Mouse (Mus musculus): ENCODE data around the gene Itgal. TPM values are rescaled to one million over a fixed set of nuclear protein-coding genes. Genes with fewer than 3 reads are reported as not detected.
"Not testable (repeated sequence)": the region's sequence is repeated elsewhere in the genome, so short reads cannot be mapped to it uniquely, and the experiment has no call there.

Itgal gene
- total RNA-seq, 2 experiments from 2014 or later = 0.27 to 0.79 TPM

GRCm38 (mm10) chr7:127335604-127336003, 39.5 kb downstream of the Itgal start:
- intact Hi-C loops (cut with DNase I) = no loop called here
- DNase-seq = no peak

- intact Hi-C loops (cut with DNase I) = no loop called here
- DNase-seq = no peak
Measured at GRCm38 (mm10) chr7:127337636-127338035, 41.6 kb downstream of the Itgal start.

GRCm38 (mm10) chr7:127341356-127341755, 45.3 kb downstream of the Itgal start:
- intact Hi-C loops (cut with DNase I) = loop anchor here (5.0 kb wide), 1 partner anchor 74 kb away; no protein-coding TSS in a partner anchor
- no peak for DNase-seq

DNA sequence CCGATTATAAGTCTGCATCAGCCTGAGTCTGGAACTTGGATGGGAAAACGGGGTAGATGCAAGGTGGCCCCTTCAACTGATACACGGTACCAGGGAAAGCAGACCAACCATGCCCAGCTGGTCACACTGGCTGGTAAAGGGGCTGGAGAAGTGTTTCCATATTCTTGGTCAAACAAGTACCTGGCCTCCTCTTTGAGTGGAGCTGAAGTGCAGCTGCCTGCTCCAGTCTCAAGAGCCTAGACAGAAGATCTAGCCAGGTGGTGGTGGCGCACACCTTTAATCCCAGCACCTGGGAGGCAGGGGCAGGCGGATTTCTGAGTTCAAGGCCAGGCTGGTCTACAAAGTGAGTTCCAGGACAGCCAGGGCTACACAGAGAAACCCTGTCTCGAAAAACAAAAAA, 45.8 kb downstream of the Itgal start:
- DNase-seq = not testable (repeated sequence)
- intact Hi-C loops (cut with DNase I) = loop anchor here (5.0 kb wide), 1 partner anchor 75 kb away; no protein-coding TSS in a partner anchor

DNA sequence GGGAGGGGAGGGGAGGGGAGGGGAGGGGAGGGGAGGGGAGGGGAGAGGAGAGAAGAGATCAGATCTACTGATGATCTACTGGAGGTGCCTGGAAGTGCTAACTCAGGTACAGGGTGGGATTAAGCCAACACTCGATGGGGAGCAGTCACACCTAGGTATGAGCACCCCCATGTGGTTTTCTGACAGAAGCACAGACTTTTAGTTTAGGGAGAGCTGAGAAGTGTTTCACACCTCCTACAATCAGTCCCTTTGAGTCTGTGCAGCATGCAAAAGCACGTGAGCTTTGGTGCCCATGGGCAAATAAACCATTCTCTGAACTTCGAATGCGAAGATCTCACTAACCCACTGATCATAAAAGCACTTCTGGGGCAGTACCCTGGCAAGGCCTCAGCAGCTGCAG, 46.3 kb downstream of the Itgal start:
- no peak for DNase-seq
- intact Hi-C loops (cut with DNase I) = loop anchor here (5.0 kb wide), 1 partner anchor 75 kb away; no protein-coding TSS in a partner anchor

DNA sequence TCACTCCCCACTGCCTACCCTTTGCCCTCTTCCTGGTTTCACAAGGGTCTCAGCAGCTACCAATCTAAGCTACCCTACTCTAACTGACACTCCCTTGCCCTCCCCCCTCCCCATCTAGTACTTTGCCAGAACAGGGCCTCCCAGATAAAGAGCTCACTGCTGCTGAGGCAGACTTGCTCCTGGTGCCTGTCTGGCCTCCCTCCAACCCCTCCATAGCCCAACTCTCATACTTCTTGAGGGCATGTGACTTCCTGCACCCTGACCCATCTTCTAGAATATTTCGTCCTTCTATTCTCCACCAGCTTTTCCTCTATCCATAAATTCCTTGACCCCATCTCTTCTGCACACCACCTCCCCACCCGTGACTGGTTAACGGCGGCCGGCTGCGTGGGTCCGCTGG, 46.8 kb downstream of the Itgal start:
- intact Hi-C loops (cut with DNase I) = loop anchor here (5.0 kb wide), 1 partner anchor 76 kb away; no protein-coding TSS in a partner anchor

GRCm38 (mm10) chr7:127343351-127344019, 47.4 kb downstream of the Itgal start:
- intact Hi-C loops (cut with DNase I) = loop anchor here (5.0 kb wide), 1 partner anchor 76 kb away; no protein-coding TSS in a partner anchor
- DNase-seq = no peak

More for the DNA sequence above, 46.8 kb downstream of the Itgal start:
- no peak for DNase-seq

DNA sequence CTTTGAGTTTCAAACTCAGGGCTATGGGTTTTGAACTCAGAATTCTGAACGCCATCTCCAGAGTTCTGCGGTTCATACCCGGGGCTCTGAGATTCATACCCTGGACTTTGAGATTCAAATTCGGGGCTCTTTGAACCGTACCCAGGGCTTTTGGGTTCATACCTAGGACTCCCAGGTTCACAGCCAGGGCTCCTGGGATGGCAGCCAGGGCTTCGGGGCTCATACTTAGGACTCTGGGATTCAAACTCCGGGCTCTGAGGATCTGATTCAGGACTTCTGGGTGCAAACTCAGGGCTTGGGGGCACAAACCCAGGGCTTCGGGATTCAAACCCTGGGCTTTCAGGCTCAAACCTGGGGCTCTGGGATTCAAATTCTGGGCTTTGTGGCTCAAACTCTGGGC, 48.3 kb downstream of the Itgal start:
- DNase-seq = no peak
- intact Hi-C loops (cut with DNase I) = loop anchor here (5.0 kb wide), 1 partner anchor 77 kb away; no protein-coding TSS in a partner anchor

GRCm38 (mm10) chr7:127345092-127345491, 49.0 kb downstream of the Itgal start:
- intact Hi-C loops (cut with DNase I) = loop anchor here (5.0 kb wide), 1 partner anchor 127 kb away; no protein-coding TSS in a partner anchor
- no peak for DNase-seq

DNA sequence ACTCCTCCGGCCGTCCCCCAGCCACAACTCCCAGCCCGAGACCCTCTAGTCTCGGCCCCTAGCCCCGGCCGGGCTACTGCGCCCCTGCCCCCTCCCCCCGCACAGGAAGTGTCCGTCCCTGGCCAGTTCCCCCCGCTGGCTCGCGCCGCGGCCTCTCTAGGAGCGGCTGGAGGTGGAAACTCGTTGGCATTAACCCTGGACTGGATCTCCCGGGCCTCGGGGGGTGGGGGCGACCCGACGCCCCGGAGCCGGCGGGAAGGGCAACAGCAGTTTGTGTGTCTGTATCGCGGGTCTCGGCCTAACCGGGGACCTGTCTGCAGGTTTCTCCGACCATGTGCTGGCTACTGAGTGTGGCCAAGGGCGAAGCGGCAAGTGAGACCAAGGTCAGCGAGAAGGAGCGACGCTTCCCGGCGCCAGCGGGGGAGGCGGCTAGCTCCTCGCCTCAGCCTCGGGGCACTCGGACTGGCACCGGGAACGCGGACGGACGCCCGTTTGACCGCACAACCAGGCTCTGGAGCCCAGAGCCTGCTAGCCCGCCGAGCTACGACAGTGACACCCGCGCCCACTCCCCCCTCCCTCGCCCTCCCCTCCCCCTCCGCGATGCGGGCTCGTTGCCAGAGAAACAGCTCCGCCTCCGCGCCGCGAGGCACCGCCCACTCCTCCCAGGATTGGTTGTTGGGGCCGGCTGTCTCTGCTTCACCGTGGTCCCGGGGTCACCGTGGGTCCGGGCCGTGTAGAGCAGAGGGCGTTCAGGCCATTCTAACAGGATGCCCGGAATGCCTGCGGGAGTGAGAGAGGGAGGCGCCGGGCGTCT, 49.7 kb downstream of the Itgal start, which contains the start of gene Zfp768:
Gene Zfp768, minus strand, starts transcription at position 78 of the 814 bp plus-strand sequence.
- intact Hi-C loops (cut with DNase I) = loop anchor here (5.0 kb wide), 1 partner anchor 127 kb away; no protein-coding TSS in a partner anchor

DNA sequence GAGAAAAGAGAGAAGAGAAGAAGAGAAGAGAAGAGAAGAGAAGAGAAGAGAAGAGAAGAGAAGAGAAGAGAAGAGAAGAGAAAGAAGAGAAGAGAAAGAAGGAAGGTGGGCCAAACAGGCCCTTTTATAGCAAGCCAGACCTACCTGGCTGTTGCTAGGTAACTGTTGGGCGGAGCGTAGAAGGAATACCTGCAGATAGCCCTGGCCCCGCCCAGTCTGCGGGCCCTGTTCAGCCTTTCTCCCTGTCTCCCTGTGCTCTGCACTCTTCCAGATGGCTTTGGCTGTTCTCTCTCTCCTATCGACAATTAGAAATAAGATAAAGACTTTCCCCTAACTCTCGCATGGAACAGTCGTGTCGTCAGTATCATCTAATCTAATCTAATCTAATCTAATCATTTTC, 50.6 kb downstream of the Itgal start:
- no peak for DNase-seq
- intact Hi-C loops (cut with DNase I) = loop anchor here (5.0 kb wide), 1 partner anchor 126 kb away; no protein-coding TSS in a partner anchor

More for the DNA sequence above, 49.7 kb downstream of the Itgal start, which contains the start of gene Zfp768:
- peak; percentile 92 to 98 for DNase-seq

DNA sequence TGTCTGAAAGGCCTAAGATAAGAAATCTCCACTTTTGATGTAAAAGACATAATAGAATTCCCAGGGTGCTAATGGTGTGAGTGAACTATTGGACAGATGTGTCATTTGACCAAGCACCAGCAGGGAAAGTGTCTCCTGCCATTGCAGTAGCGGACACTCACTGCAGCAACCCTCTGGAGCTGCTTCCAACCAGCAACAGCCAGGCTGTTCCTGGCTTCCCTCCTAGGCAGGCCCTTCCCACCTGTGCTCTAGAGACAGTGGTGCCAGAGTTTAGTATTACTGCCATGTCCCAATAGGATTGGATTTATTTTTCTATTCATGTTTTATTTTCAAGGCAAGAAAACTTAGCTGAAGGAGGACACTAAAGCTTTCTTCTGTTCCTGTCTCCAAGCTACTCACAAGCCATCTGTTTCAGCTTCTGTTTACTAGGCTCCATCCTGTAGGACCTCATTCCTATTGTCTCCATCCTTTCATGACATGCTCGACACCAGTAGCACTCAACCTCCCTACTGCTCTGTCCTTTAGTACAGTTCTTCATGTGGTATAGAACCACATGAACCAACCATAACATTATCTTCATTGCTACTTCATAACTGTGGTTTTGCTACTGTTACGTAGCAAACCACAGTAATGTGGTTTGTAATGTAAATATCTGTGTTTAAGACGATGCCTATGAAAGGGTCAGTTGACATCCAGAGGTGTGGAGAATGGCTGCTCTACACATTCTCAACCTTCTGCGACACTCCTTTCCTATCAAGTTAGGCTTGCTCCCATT, 55.4 kb downstream of the Itgal start:
- DNase-seq = no peak
- intact Hi-C loops (cut with DNase I) = no loop called here

GRCm38 (mm10) chr7:127355796-127356195, 59.7 kb downstream of the Itgal start:
- DNase-seq = no peak
- intact Hi-C loops (cut with DNase I) = no loop called here

DNA sequence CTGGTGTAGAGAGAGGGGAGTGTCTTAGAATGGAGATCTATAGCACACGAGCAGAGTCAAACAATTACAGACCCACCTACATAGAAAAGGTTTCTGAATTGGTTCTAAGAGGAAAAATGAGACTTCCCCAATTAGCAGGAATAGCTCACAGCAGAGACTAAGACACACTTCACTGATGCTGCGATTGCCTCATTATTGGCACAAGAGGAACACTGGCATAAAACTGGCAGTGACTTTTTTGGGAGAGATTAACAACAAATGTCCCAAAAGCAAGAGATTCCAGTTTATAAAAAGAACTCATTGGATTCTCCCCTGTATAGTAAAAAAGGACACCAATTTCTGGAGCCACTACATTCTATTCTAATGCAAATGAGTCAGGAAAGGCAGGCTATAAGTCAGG, 61.8 kb downstream of the Itgal start:
- DNase-seq = no peak
- intact Hi-C loops (cut with DNase I) = no loop called here

GRCm38 (mm10) chr7:127358472-127358871, 62.4 kb downstream of the Itgal start:
- no peak for DNase-seq
- intact Hi-C loops (cut with DNase I) = no loop called here

GRCm38 (mm10) chr7:127360265-127360664, 64.2 kb downstream of the Itgal start:
- DNase-seq = no peak
- intact Hi-C loops (cut with DNase I) = loop anchor here (5.0 kb wide), 2 partner anchors 122 to 142 kb away; no protein-coding TSS in a partner anchor

DNA sequence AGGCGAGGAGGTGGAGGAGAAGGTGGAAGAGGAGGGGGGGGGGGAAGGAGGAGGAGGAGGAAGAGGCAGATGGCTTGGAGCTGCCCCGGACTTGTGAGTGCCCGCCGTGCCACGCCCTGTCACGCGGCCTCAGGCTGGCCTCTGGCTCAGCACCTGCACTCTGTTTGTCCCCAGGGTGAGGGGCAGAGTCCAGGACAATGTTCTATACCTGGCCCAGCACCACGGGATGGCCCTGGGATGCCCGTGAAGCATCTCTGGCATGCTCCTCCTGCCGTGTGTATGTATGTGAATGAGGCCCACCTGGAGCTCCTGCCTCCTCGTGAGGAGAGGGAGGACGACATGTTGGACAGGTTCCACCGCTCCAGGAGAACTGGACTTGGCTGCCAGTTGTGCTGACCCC, 65.4 kb downstream of the Itgal start:
- intact Hi-C loops (cut with DNase I) = loop anchor here (5.0 kb wide), 2 partner anchors 121 to 141 kb away; no protein-coding TSS in a partner anchor
- no peak for DNase-seq

GRCm38 (mm10) chr7:127362418-127362817, 66.4 kb downstream of the Itgal start:
- not testable (repeated sequence) for DNase-seq

DNA sequence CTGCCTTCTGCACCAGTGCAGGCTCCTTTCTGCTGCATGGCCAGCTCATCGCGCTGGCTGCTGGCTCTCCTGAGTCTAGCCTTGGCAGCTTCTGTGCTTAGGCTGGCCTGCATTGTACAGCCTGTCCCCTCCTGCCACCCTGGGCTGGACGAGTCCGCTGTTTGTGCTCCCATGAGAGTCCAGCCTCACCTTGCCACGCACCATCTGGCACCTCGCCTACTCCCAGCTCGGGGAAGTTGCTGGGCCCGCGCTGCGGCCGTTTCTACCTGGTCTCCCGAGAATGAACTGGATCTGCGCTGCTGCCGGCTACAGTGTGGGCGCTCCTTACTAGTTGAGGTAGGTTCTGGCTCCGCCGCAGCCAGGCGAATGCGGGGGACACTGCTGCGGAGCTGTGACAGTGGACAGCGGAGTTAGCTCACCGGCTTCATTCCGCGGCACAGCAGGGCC, 67.4 kb downstream of the Itgal start:
- intact Hi-C loops (cut with DNase I) = loop anchor here (5.0 kb wide), 2 partner anchors 119 to 139 kb away; no protein-coding TSS in a partner anchor
- no peak for DNase-seq

More at GRCm38 (mm10) chr7:127362418-127362817, 66.4 kb downstream of the Itgal start:
- intact Hi-C loops (cut with DNase I) = loop anchor here (5.0 kb wide), 2 partner anchors 120 to 140 kb away; no protein-coding TSS in a partner anchor

DNA sequence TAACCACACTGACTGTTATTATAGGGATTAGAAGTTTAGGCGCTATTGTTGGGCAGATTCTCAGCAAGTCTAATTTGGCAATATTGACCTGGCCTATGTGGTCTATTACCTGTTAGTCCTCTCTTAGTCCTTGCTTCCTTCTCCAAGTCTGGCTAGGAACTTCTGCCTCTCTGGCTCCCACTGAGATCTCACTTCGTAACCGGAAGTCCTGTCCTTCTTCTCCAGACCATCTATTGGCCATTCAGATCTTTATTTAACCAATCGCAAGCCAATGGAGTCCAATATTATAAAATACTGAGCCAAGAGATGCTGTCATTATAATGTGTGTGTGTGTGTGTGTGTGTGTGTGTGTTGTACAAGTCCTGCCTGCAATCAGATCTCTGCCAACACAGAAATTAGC, 68.1 kb downstream of the Itgal start:
- intact Hi-C loops (cut with DNase I) = loop anchor here (5.0 kb wide), 2 partner anchors 118 to 138 kb away; no protein-coding TSS in a partner anchor
- no peak for DNase-seq

Measured in gastrocnemius, postnatal 36 days (tissue).